Mouse (Mus musculus): ENCODE measurements around the gene Usp28. TPM values are rescaled to one million over a fixed set of nuclear protein-coding genes. Genes with fewer than 3 reads are reported as not detected.
"Not testable (repeated sequence)": the region's sequence is repeated elsewhere in the genome, so short reads cannot be mapped to it uniquely, and the experiment has no call there.

The Usp28 gene
- total RNA-seq (2021) = 10 to 100 TPM; 39.3 to 45.1 TPM

DNA sequence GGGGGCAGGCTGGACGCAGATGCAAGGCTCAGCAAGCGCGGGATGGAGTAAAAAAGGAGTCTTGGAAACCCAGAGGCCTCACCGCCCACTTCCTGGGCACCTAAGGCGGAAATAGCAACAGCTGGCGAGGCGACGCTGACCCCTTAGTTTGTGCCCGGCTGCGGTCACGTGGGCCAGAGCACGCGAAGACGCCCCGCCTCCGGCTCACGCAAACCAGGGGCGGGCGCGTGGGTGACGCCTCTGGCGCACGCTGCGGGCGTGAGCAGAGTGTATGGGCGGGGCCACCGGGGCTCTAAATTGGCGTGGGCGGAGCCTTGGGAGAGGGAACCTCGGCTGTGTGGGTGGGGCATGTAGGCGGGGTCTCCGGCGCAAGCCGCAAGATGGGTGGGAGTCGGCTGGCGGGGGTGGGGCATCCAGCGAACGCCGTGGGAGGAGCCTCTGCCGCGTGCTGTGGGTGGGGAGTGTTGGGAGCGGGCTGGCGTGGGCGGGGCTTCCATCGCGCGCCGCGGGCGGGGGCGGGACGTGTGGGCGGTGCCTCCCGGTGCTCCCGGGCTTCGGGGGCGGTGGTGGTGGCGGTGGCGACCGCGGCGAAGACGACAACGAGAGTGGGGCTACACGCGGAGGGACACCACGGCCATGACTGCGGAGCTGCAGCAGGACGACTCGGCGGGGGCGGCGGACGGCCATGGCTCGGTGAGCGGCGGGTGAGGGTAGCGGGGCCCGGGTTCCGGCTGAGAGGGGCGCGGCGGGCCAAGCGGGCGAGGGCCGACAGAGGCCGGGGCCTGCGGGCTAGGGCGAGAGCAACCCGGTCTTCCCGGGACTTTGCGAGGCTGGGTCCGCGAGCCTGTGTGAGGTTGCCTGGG lies at the start of gene Usp28:
Gene Usp28 (plus strand): TSS at position 531 of the 863 bp plus-strand sequence.
- intact Hi-C loops (cut with DNase I) = no loop called here
- peak; percentile 100 for DNase-seq

DNA sequence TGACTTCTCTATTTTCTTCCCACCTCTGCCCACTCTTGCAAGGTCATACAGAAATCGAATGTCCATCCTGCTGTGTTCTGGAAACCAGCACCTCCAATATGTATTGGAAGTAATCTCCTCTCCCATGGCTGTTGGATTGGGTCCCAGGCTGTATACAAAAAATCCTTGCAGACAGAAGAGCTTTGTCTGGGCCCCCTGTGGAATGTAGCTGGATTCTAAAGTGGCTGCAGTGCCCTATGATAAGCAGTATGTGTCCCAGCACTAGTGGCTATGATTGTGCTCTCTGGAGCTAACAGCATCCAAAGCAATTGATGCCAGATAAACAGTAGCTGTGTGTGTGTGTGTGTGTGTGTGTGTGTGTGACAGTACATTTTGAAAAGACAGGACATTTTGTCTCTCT lies 42.8 kb upstream of the Usp28 start:
- DNase-seq = peak; percentile 33
- intact Hi-C loops (cut with DNase I) = no loop called here

DNA sequence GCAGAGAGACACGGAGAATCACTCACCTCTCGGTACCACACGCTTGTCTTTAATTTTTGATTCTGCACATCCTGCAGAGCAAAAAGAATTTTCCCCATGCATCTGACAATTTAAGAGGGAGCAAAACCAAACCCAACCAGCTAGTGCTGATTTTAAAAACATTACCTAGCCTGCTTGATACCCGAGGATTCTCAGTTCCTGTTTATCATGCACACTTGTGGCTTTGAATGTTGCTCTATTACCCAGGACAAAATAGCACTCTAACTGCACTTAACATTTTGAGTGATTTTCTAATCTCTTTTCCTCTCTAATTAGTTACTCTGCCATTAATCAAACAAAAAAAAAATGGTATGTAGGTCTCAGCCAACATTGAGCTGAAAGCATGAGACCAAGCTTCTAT lies 37.6 kb upstream of the Usp28 start:
- intact Hi-C loops (cut with DNase I) = no loop called here
- DNase-seq = no peak

DNA sequence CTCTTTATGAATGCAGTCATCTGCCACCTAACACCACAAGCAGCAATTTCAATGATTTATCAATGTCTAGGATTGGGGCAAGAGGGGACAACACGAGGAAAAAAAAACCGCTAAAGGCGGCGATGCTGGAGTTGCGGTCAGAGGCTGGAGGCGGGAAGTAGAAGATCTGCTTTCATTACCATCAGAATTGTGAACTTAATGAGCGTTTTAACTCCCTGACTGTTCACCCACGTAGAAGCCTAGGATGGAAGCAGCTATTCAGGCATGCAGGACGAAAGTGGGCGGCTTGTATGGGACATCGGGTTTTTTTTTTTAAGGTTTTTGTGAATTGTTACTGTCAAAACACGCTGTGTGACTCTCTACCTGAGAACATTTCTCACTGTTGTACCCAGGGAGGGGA lies 23.9 kb upstream of the Usp28 start:
- intact Hi-C loops (cut with DNase I) = no loop called here
- DNase-seq = no peak

DNA sequence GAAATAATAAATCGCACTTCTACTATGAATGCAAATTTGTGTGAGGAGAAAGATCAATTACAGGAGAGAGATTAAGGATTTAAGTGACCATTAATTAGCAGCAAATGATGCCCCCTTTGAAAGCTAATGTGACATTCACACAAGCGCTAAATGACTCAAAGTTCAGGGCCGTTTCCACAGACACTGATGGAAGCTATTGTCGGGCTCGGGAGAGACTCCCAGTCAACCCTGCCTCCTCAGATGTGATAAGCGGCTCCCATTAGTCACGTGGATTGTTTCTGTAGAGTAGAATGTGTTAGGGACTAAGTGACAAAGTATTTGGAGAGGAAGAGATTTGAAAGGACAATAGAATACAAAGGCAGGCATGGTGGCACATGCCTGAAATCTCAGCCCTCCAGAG lies 23.0 kb upstream of the Usp28 start:
- DNase-seq = no peak

DNA sequence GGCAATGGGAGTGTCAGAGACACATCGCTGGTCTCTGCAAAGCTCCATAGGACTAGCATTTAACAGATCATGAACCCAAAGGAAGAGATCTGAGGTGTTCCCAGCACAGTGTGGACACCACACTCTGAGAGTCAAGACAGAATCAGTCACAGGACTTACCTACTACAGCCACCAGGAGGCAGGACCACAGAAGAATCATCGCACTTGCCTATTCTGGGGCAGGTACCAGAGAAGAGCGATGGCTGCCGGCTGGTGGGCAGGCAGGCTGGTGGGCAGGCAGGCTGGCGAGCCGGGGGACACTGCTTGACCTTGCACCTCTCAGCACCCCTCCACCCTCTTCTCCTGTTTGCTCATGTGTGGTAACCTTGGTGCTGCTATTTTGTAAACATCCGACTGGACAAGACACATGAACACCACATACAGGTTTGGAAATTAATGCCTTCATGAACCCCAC lies 20.6 kb upstream of the Usp28 start, which contains the start of gene Htr3b:
Gene Htr3b (minus strand): TSS at position 404 of the 454 bp plus-strand sequence.
- DNase-seq = no peak
- intact Hi-C loops (cut with DNase I) = no loop called here

More for the DNA sequence above, 23.0 kb upstream of the Usp28 start:
- intact Hi-C loops (cut with DNase I) = no loop called here

DNA sequence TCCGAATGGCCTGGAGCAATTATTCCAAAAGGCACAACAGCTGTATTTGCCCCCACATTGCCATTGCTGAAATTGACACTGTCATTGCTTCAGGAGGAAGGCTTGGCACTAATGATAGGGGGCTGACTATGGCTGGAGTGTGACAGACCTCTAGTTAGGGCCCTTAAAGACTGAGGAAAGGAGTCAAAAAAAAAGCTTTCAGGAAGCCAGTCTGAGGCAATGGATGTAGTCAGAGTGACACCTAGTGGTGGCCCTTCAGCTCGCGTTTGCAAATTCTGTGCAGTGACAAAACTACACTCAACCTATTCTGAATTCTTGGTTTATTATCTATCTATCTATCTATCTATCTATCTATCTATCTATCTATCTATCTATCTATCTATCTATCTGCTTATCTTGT lies 12.7 kb upstream of the Usp28 start:
- DNase-seq = peak; percentile 60
- intact Hi-C loops (cut with DNase I) = loop anchor here (5.0 kb wide), 2 partner anchors 80 to 325 kb away; no protein-coding TSS in a partner anchor

DNA sequence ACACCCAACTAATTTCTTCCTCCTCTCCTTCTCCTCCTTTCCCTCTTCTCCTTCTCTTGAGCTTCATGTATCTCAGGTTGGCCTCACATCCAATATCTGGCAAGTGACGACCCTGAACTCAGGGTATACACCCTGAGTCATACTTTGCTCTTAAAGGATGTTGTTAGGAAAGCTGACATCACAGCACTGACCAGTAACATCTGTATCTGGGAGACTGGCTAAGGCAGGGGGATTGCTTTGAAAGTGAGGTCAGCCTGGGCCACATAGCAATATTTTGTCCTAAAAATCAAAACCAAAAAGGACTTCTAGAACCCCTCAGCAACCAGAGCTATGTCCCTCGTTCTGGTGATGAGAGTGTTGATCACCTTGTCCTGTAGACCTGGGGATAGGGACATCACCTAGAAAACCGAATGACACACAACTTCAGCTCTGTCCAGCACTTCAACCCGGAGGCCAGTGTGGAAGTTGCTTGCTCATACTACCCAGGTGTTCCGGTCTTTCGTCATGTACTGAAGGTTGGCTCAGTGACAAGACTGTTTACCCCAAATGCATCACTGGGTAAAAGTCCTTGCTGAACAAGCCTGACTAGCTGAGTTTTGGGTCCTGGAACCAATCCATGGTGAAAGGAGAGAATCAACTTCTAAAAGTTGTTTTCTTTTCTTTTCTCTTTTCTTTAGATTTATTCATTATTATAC lies 8.4 kb upstream of the Usp28 start:
- intact Hi-C loops (cut with DNase I) = no loop called here
- DNase-seq = no peak

DNA sequence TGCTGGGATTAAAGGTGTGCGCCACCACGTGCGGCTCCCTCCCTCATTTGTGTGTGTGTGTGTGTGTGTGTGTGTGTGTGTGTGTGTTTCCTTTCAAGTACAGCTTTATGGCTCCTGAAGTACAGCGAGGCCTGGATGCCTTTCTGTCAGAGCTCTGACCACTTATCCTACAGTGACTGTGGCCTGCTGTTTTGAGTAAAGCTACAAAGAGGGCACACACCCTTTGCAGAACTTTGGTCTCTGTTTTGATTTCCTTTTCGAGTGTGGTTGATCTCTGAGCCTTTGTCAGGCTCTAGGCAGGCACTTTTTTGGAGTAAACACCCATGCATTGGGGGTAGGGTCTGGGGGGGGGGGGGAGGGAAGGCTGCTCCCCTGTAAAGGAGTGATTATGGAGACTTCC lies 4.8 kb upstream of the Usp28 start:
- no peak for DNase-seq
- intact Hi-C loops (cut with DNase I) = no loop called here

DNA sequence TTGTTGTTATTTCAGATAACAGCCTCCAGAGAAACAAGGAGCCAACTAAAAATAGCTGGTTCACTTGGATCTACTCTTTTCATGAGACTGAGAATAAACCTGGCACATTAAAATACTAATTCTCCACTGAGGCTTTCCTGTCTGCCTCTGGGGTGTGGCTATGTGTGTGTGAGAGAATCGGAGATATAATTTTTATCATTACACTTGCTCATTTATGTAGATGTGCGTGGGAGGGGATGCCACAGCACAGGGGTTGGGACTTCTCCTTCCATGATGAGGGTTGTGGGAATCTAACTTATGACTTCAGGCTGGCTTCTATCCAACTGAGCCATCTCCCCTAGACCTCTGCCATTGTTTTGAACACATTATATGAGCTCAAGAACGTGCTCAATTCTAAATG lies 4.4 kb upstream of the Usp28 start:
- no peak for DNase-seq
- intact Hi-C loops (cut with DNase I) = no loop called here

DNA sequence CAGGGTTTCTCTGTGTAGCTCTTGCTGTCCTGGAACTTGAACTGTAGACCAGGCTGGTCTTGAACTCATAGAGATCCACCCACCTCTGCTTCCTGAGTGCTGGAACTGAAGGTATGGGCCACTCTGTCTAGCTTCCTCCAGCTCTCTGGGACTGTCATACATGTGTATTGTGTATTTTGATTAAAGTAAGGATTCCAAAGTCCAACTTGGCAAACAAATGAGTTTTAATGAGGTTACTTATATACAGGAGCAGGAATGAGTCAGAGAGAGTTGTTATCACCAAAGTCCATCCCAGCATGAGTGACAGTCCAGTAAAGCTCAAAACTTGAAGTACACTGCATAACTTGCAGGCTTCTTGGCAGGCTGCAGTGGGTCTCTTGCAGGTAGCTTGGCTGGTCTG lies 3.3 kb upstream of the Usp28 start:
- intact Hi-C loops (cut with DNase I) = no loop called here
- no peak for DNase-seq

DNA sequence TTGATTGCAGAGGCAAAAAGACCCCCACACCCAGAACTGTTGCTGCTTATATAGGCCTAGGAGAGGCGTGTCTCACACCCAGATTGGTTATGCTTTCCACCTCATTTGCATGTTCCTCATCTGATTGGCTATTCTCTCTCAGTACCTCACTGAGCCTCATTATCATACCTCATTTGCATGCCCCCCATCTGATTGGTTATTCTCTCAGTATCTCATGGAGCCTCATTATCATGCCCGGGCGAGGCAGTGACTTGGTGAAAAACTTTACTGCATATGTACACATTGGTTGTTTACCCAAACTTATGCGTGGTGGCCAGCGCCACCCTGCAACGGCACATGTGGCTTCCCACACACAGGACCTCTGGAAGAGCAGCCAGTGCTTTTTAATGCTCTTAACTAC lies 1.4 kb upstream of the Usp28 start:
- DNase-seq; intact Hi-C loops (cut with DNase I): not testable (repeated sequence)

DNA sequence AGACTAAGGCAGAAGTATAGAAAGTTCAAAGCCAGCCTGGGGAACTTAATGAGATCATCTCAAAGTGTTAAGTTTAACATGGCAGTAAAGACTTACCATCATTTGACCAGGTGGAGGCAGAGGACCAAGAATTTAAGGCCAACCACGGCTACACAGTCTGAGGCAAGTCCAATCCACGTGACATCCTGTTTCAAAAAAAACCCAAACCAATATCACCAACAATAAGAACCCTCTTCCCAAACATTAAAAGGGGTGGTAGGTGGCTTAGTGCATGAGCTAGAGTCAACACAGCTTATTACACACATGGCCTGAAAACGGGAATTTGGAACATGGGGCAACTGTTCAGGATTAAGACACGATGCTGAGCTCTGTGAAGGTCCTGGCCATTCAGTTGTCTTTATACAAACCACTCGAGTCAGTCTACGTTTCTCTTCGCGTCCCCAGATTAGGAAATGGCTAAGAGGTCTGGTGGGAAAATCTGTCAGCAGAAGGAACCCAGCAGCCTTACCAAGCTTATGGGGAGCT lies 793 bp upstream of the Usp28 start:
- no peak for DNase-seq
- intact Hi-C loops (cut with DNase I) = no loop called here

DNA sequence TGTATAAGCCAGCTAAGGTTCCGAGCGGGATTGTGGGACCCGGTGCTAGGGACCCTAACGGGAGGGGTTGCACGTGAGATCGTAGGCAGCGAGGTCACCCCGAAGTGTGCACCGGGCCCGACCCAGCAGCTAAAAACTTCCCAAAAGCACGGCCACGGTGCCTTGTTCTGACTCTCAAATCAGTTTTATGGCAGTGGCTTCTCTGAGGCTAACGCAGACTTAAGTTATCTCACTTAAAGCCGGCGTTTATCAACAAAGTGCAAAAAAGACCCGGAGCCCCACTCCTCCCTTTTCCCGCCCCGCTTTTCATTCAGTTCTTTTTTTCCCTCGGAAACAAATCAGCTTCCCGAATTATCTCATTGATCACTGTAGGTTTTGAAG lies 523 bp downstream of the Usp28 start:
- DNase-seq = no peak
- intact Hi-C loops (cut with DNase I) = no loop called here

DNA sequence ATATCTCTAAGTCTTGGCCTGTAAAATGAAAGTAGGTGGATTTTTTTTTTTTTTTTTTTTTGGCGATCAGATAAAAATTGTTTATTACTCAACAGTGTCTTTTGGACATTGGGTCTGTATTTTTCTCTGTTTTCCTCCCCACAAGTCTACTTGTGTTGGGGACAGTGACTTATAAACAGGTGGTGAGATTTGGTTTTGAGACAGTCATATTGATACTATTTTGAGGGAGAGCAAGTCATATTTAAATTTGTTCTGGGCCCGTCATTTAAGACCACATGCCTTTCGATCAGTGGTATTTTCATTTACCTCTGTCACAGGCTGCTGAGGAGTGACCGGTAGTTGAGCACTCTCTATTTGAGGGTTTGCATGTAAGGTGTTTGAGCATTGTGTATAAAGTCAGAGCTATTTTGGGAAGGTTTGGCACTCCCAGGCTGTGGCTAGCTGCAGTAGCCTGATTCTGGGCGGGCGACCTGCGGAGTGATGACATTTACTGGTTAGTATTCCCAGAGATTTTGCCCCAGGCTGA lies 1.5 kb downstream of the Usp28 start:
- no peak for DNase-seq
- intact Hi-C loops (cut with DNase I) = no loop called here

DNA sequence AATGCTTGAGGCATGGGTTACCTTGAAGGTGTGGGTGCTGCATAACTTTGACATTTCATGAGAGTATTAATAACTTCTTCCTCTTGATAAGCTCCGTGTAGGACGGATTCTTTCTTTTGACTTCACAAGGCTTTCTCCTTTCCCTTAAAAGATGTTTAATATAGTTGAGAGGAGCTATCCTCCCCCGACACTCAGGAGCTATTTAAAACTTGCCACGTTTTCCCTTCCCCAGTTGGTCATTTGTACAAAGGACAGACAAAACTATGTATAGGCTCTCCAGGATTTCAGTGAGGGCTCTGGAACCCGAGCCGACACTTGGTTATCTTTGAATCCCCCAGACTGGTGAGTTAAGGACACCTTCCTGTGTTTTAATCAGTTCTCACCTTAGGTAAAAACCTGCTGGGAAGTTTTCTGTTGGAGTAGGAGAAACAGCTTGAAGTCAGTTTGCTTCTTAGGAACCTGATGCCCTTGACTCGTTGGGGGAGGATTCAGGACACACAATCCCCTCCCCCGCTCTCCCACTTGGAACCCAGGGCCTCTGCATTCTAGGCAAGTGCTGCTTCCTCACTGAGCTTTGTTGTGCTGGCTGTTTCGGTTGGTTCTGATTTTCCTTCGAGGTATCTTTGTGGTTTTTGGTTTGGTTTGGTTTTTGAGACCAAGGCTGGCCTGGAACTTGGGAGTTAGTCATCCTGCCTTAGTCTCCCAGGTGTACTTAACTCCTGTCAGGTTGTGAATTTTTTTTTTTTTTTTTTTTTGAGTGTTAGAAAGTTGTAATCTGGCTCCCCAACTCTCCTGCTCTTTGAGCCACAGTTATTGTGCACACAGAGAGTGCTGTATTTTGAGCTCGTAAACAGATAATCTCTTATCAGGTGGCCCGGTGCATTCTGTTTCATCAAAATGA lies 2.3 kb downstream of the Usp28 start:
- DNase-seq = peak; percentile 16
- intact Hi-C loops (cut with DNase I) = no loop called here

DNA sequence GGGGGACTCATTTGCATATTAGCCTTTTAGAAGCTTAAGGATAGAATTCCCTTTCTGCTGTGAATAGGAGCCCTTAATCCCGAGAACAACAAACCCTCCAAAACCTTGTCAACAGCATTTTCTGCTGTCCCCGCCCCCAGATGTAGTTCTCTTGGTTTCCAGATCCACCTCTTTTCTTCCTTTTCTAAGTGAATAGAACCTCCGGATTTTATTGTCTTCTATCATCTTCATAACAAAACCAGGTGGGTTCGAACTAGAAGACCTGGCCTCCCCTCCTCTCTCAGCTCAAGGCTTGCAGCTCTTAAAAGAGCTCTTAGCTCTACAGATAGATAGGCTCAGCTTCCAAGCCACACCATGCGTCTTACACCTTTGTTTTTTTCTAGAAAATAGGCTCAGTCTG lies 6.5 kb downstream of the Usp28 start:
- intact Hi-C loops (cut with DNase I) = no loop called here
- no peak for DNase-seq

DNA sequence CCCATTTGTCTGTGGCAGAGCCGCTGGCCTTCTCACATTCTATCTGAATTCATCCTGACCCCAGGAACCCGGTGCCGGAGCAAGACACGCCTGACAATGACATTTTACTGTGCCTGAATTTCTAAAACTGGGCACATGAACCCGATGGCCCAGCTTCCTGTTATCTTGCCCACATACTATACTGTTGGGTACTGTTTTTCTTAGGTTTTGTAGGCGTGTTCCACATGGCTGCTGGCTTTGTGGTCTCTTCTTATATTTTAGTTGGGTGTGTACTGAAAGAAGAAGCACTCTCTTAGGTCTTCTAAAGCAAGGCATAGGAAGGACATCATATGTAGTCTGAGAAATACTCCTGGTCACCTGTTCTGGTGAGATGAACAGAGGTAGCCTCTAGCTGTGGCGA lies 9.6 kb downstream of the Usp28 start:
- intact Hi-C loops (cut with DNase I) = no loop called here
- no peak for DNase-seq

DNA sequence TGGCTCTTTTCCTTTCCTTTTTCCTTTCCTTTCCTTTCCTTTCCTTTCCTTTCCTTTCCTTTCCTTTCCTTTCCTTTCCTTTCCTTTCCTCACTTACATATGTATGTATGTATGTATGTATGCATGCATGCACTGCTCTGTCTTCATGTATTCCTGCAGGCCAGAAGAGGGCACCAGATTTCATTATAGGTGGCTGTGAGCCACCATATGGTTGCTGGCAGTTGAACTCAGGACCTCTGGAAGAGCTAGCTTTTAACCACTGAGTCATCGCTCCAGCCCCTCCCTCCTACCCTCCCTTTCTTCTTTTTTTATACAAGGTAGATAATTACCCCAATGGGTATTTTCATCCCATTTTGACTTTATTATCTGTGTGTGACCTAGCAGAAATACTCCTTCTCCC lies 10.6 kb downstream of the Usp28 start:
- DNase-seq = no peak
- intact Hi-C loops (cut with DNase I) = no loop called here

DNA sequence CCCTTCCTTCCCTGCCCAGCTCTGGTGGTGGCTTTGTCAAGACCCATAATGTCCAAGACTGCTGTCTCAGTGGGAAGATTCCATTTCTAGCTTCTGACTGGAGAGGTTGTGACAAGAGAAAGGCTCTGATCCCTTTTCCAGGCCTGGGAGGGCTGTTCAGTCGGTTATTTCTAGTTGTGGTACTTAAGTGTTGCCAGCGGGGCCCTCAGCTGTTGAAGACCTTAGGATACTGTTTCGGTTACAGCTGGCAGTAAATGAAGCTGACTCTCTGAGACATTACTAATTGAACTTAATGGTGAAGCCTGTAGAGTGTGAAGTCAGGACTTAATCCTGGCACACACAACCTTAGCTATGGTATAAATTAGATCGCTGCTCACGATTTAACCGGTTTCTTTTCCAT lies 14.1 kb downstream of the Usp28 start:
- intact Hi-C loops (cut with DNase I) = no loop called here
- DNase-seq = no peak

DNA sequence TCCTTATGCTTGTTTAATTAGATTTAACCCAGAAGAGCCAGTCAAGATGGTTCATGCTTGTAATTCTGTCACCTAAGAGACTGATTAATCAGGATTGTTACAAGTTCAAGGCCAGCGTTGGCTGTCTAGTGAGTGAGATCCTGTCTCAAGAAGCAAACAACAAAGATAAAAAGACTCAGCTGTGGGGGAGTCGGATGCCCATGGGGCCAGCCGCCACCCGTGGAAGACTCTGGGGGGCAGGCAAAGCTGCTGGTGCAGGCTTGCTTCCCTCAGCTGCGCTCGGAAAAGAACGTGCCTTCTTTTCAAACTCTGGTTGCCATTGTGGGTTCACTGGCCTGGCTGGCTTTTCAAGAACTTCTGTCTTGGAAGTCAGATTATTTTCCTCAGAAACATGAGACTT lies 30.6 kb downstream of the Usp28 start:
- no peak for DNase-seq
- intact Hi-C loops (cut with DNase I) = no loop called here

Measured in left cerebral cortex, postnatal 4 days (tissue).